Mouse (Mus musculus) liver, postnatal 0 days (tissue): ENCODE measurements at regions not wholly inside any gene's neighbourhood (a gene's known extent, or its start where the extent isn't known, plus 50 kb on each side); places are given as distances from the start of the nearest gene placed in this dataset.

Experiments used
- CTCF ChIP-seq: sonication (generic); IDR thresholded peaks from 2 replicates; pipeline ENCODE4 v1.5.1; 2016; ENCODE audit warnings: antibody characterized with exemption, low read depth
- EP300 ChIP-seq: IDR thresholded peaks from 2 replicates; pipeline ENCODE4 v1.6.1; 2016; ENCODE audit warnings: antibody characterized with exemption, low read depth, mild to moderate bottlenecking

GRCm38 (mm10) chr15:58731346-58731745 lies 157.8 kb upstream of the Gm49356 start:
- no peak for TF ChIP-seq CTCF
- TF ChIP-seq EP300 = no peak
